Mouse (Mus musculus) cerebellum, adult 2 months (tissue): ENCODE measurements around the gene Rras.

Source experiments
- CTCF ChIP-seq: fragments of 200-500 bp; IDR thresholded peaks from 2 replicates; pipeline ENCODE4 v1.5.1; 2011; ENCODE audit warnings: low read depth, mild to moderate bottlenecking, control low read depth, low read length, moderate library complexity, borderline replicate concordance; ENCODE audit not compliant: insufficient read depth
- POLR2A ChIP-seq: fragments of 200-500 bp; IDR thresholded peaks from 2 replicates; pipeline ENCODE4 v1.6.1; 2011; ENCODE audit warnings: low read length, control low read depth, borderline replicate concordance; ENCODE audit not compliant: insufficient read depth

- TF ChIP-seq POLR2A (no peak), CTCF (no peak)
These were observed 43.8 kb downstream of the Rras start for GRCm38 (mm10) chr7:45061532-45062075.
